Mouse (Mus musculus) small intestine, adult 2 months (tissue): ENCODE results near the gene Zfp420. TPM values are rescaled to one million over a fixed set of nuclear protein-coding genes. Genes with fewer than 3 reads are reported as not detected.
"Not testable (repeated sequence)": the region's sequence is repeated elsewhere in the genome, so short reads cannot be mapped to it uniquely, and the experiment has no call there.

Experiments used
- H3K27ac ChIP-seq: fragments of 200-500 bp; 2 replicates; pipeline ENCODE4 v1.5.1; 2012; ENCODE audit warnings: low read depth, low read length, control low read depth, inconsistent platforms; ENCODE audit not compliant: insufficient read depth
- H3K27me3 ChIP-seq: fragments of 200-500 bp; 2 replicates; pipeline ENCODE4 v1.6.1; 2012; ENCODE audit warnings: mild to moderate bottlenecking, moderate library complexity, low read length, inconsistent platforms; ENCODE audit not compliant: control insufficient read depth, insufficient read depth
- H3K36me3 ChIP-seq: fragments of 200-500 bp; 2 replicates; pipeline ENCODE4 v1.6.1; 2012; ENCODE audit warnings: mild to moderate bottlenecking, low read length, control low read depth, inconsistent platforms; ENCODE audit not compliant: control insufficient read depth, insufficient read depth
- H3K4me1 ChIP-seq: fragments of 200-500 bp; 2 replicates; pipeline ENCODE4 v1.6.1; 2012; ENCODE audit warnings: low read length, inconsistent platforms, mixed read lengths; ENCODE audit not compliant: control insufficient read depth, insufficient read depth, insufficient read length
- H3K4me3 ChIP-seq: fragments of 200-500 bp; 2 replicates; pipeline ENCODE4 v1.5.1; 2012; ENCODE audit warnings: low read depth, mild to moderate bottlenecking, control low read depth, inconsistent platforms, low read length, moderate library complexity
- CTCF ChIP-seq: fragments of 200-500 bp; IDR thresholded peaks from 2 replicates; pipeline ENCODE4 v1.5.1; 2012; ENCODE audit warnings: low read depth, mild to moderate bottlenecking, control low read depth, inconsistent platforms, low read length, moderate library complexity, mixed read lengths; ENCODE audit not compliant: insufficient replicate concordance, insufficient read length; ENCODE audit errors: extremely low read depth
- POLR2A ChIP-seq: fragments of 200-500 bp; IDR thresholded peaks from 2 replicates; pipeline ENCODE4 v1.6.1; 2012; ENCODE audit warnings: low read depth, mild to moderate bottlenecking, control low read depth, inconsistent platforms, low read length, moderate library complexity
- WGBS: fragments of 180-500 bp; shearing (Covaris S2); methylation state at CpG from one replicate; pipeline ENCODE4 v1.1.7; 2018; 5-methylcytosine and 5-hydroxymethylcytosine counted together
- polyA plus RNA-seq: library from polyadenylated mRNA; depleted of rRNA; stranded (reverse); fragments of >200 nt; gene quantifications from 2 replicates; pipeline ENCODE4 v1.2.3, GENCODE M21; 2012

Zfp420 gene
- polyA plus RNA-seq, 1 experiment, result 0.13 TPM

DNA sequence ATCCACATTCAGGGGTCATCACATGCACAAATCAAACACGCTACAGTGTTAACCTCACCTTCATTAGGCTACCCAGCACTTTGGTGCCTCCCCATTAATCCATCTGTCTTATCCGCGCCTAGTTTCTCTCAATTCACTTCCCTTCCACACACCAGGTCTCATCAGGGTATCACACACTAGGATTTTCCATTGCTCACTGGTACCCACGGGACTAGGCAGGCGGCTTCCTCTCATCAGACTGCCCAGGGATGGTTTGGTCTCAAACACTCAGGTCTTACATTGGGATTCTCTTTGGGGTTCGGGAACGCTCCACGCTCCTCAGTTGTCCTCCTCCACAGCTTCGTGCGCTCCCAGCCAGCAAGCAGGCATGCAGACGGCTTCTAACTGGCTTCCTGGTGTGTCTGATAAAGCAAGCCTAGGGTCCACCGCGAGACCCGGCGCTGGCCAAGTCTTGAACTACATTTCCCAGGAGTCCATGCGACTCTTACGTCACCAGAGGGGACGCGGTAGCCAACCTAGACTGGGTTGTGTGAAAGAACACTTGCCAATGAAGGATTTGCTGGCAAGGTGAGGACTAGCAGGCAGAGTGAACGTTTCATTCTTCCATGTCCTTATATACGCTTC lies 6.4 kb upstream of the Zfp420 start, which contains the start of gene Zfp940:
TSS of gene Zfp940 (minus strand) at position 451 of the 624 bp plus-strand sequence.
- WGBS, result 2% methylated on average over 21 of the region's 21 CpGs
- H3K4me1 ChIP-seq, result peaks cover 2% of the 10 kb centered on the region; the same call in 1 of the 2 replicates
- no peaks in the 10 kb centered on the region for H3K36me3 ChIP-seq
- H3K27me3 ChIP-seq, result no peaks in the 10 kb centered on the region
- H3K27ac ChIP-seq, result no peak within 1 kb of the TSS
- 0 out of 2 replicates have a peak, but pooled peaks have one; percentile 21 for TF ChIP-seq POLR2A
- no peak for TF ChIP-seq CTCF
- peak within 1 kb of the TSS; percentile 72 for H3K4me3 ChIP-seq

DNA sequence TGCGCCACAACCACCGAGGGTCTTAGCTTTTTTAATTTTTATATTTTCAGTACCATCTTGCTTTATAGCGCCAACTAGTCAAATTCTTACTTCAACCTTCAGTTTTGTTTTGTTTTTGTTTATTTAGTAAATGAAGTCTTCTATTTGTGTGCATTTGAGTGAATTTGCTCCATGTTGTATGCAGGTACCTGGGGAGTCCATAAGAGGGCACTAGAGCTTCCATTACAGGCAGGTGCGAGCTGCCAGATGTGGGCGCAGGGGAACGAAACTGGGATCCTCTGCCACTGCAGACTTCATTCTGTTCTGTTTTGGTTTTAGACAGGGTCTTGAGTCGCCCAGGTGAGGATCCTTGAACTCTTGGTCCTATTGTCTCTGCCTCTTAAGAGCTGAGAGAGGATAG lies 1.9 kb downstream of the Zfp420 start:
- no peaks in the 10 kb centered on the region for H3K27me3 ChIP-seq
- WGBS, result 95% methylated on average over 7 of the region's 7 CpGs
- H3K36me3 ChIP-seq, result no peaks in the 10 kb centered on the region
- no peaks in the 10 kb centered on the region; the same call in 1 of the 2 replicates for H3K4me1 ChIP-seq
- H3K27ac ChIP-seq, result no peak overlapping the region
- H3K4me3 ChIP-seq, result no peak overlapping the region
- TF ChIP-seq CTCF, result no peak
- no peak for TF ChIP-seq POLR2A

DNA sequence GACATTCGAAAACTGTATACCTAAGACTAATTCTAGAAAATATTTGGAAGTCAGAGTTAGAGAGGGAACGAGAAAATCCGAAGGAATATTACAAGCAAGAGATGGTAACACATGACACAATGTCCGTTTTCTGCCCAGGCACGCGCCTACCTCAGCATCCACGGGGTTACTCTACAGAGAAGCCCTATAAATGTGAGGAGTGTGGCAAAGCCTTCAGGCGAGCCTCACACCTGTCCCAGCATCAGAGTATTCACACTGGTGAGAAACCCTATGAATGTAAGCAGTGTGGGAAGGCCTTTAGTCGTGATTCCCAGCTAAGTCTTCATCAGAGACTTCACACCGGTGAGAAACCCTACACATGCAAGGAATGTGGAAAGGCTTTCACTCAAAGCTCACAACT lies 14.5 kb downstream of the Zfp420 start:
- no peak for TF ChIP-seq POLR2A
- no peak for TF ChIP-seq CTCF

DNA sequence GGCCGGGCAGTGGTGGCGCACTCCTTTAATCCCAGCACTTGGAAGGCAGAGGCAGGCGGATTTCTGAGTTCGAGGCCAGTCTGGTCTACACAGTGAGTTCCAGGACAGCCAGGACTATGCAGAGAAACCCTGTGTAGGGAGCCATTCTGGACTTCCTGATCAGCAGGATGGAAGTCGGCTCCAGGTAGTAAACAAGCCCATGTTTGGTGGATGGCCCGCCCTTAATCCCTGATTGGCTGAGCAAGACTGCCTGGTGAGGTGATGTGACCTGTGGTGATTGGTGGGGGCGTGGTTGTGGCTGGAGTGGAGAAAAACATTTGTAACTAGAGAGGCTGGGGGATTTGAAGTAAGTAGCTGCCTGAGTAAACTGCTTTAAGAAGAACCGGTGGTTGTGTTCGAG lies 17.8 kb downstream of the Zfp420 start:
- H3K36me3 ChIP-seq, H3K27me3 ChIP-seq, H3K4me3 ChIP-seq, H3K4me1 ChIP-seq, H3K27ac ChIP-seq: not testable (repeated sequence)
- WGBS, result 96% methylated on average over 9 of the region's 9 CpGs

More for the DNA sequence above, 14.5 kb downstream of the Zfp420 start:
- H3K27ac ChIP-seq, result no peak overlapping the region
- no peak overlapping the region for H3K4me3 ChIP-seq
- WGBS, result 95% methylated on average over 10 of the region's 10 CpGs
- H3K27me3 ChIP-seq, result no peaks in the 10 kb centered on the region
- H3K36me3 ChIP-seq, result peaks cover 10% of the 10 kb centered on the region
- H3K4me1 ChIP-seq, result no peaks in the 10 kb centered on the region

DNA sequence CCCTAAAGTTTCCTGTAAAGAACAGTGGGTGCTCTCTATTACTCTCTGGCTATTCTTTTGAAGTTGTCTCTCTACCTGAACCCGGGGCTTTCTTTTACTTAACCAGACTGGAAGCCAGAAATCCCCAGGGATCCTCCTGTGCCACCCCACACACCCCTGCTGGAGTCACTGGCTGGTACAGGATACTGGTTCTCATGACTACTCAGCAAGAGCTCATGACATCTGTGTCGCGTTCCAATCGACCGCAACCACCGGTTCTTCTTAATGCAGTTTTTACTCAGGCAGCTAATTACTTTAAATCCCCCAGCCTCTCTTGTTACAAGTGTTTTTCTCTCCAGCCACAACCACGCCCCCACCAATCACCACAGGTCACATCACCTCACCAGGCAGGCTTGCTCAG lies 20.3 kb downstream of the Zfp420 start:
- no peak overlapping the region for H3K4me3 ChIP-seq
- 71% methylated on average over 7 of the region's 7 CpGs for WGBS

DNA sequence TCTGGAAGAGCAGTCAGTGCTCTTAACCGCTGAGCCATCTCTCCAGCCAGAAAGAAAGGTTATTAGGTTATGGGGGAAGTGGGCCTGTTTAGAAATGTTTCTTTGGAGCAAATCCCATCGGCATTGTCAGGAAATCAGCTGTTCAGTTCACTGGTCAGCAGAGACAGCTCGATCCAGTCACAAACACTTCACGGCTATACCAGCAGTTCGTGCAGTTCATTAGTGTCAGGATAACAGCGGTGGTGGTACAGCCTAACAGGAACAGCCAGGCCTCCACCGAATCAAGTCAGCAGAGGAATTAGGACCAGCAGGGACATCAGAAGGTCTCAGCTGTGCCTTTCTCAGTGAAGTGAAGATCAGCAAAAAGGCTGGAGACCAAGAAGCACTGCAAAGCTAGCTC lies 21.1 kb downstream of the Zfp420 start:
- no peaks in the 10 kb centered on the region for H3K4me1 ChIP-seq
- WGBS, result 89% methylated on average over 7 of the region's 7 CpGs
- no peaks in the 10 kb centered on the region for H3K27me3 ChIP-seq
- H3K36me3 ChIP-seq, result no peaks in the 10 kb centered on the region
- TF ChIP-seq POLR2A (no peak), CTCF (no peak)
- H3K4me3 ChIP-seq, result no peak overlapping the region
- H3K27ac ChIP-seq, result no peak overlapping the region

More for the DNA sequence above, 20.3 kb downstream of the Zfp420 start:
- TF ChIP-seq CTCF (no peak), POLR2A (no peak)
- Histone ChIP-seq H3K27me3 (no peaks in the 10 kb centered on the region), H3K36me3 (peaks cover 4% of the 10 kb centered on the region), H3K27ac (no peak overlapping the region), H3K4me1 (no peaks in the 10 kb centered on the region)

DNA sequence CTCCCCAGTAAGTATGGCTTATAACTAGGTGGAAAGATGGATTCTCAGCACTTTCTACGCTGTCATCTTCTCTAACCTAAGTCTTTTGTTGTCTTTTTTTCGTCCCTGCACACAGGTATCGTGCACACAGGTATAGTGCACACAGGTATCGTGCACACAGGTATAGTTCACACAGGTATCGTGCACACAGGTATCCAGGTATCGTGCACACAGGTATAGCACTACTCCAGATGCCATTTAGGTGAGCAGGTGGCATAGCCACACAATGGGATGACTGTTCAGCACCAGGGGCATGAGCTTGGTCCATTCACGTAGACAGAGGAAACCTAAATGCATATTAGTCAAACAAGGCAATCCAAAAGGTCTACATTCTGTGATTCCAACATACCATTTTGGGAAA lies 30.7 kb downstream of the Zfp420 start:
- Histone ChIP-seq H3K27me3 (no peaks in the 10 kb centered on the region; the same call in 1 of the 2 replicates), H3K27ac (no peak overlapping the region), H3K4me1 (no peaks in the 10 kb centered on the region), H3K4me3 (no peak overlapping the region), H3K36me3 (peaks cover 24% of the 10 kb centered on the region)
- 96% methylated on average over 7 of the region's 7 CpGs for WGBS
- TF ChIP-seq CTCF (no peak), POLR2A (no peak)
